Mouse (Mus musculus): ENCODE results near the gene Zfp112. TPM values are rescaled to one million over a fixed set of nuclear protein-coding genes. Genes with fewer than 3 reads are reported as not detected.

Gene Zfp112
- total RNA-seq, 1 experiment, result 0.98 TPM

DNA sequence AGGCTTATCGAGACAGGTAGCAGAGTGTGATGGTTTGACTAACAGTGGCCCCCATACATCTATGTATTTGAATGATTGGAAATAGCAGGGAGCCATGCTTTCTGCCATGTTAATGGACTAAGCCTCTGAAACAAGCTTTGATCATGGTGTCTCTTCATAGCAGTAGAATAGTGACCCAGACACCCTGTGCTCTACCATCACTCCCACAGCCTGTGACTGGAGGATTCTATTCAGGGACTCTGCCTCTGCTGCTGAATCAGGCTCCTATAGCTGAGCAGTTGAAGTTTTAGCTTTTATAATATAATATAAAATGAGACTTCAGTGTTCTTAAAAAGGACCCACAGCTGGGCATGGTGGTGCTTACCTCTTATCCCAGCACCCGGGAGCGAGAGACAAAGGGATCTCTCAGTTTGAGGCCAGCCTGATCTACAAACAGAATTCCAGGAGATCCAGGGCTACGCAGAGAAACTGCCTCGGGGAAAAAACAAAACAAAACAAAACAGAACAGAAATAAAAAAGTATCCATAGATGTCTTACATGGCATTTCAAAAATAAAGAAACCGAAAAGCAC lies 21.4 kb downstream of the Zfp112 start:
- H3K4me3 ChIP-seq (ENCODE audit: insufficient read depth in 1 of 2, low read depth in 1 of 2, low read length in 2 of 2, poor library complexity in 1 of 2, severe bottlenecking in 1 of 2), result peak overlapping the region; percentile 91 to 96; a peak in 3 of 4 replicates
- peaks cover 0 to 2% of the 10 kb centered on the region in 2 experiments; a peak in 1 of 4 replicates for H3K4me1 ChIP-seq (ENCODE audit: control insufficient read depth in 2 of 2, insufficient read depth in 2 of 2, low read length in 2 of 2, poor library complexity in 1 of 2)
- no peak for TF ChIP-seq ZNF384 (IDR thresholded peaks at IDR 0.05; ENCODE audit: low read depth, low read length)
- TF ChIP-seq CHD2 (IDR thresholded peaks at IDR 0.05; ENCODE audit: low read depth, low read length), result no peak
- TF ChIP-seq MAFK (IDR thresholded peaks at IDR 0.05; ENCODE audit: insufficient read depth, low read depth, low read length), result no peak
- no peak for TF ChIP-seq HCFC1 (IDR thresholded peaks at IDR 0.05; ENCODE audit: borderline replicate concordance, insufficient read depth, low read length)
- no peak for TF ChIP-seq ZC3H11A (IDR thresholded peaks at IDR 0.05; ENCODE audit: borderline replicate concordance, low read depth, low read length)
- peak overlapping the region; percentile 40; the same call in 1 of the 2 replicates for H3K9ac ChIP-seq (ENCODE audit: insufficient read depth, low read depth, low read length, poor library complexity, severe bottlenecking)
- no peaks in the 10 kb centered on the region; the same call in 1 of the 2 replicates for H3K36me3 ChIP-seq (ENCODE audit: control insufficient read depth, insufficient read depth, low read length, poor library complexity, severe bottlenecking)
- DNase-seq (ENCODE audit: low read depth, low spot score), result no peak
- H3K9me3 ChIP-seq (ENCODE audit: control insufficient read depth, insufficient read depth, low read depth, low read length), result no peaks in the 10 kb centered on the region
- in situ Hi-C loops (cut with MboI; ENCODE audit: low sequenced_read_pairs in 2 of 2, unreplicated experiment in 2 of 2), result no loop called here
- H3K27ac ChIP-seq (ENCODE audit: insufficient read depth, low read depth, low read length, poor library complexity, severe bottlenecking), result no peak overlapping the region

DNA sequence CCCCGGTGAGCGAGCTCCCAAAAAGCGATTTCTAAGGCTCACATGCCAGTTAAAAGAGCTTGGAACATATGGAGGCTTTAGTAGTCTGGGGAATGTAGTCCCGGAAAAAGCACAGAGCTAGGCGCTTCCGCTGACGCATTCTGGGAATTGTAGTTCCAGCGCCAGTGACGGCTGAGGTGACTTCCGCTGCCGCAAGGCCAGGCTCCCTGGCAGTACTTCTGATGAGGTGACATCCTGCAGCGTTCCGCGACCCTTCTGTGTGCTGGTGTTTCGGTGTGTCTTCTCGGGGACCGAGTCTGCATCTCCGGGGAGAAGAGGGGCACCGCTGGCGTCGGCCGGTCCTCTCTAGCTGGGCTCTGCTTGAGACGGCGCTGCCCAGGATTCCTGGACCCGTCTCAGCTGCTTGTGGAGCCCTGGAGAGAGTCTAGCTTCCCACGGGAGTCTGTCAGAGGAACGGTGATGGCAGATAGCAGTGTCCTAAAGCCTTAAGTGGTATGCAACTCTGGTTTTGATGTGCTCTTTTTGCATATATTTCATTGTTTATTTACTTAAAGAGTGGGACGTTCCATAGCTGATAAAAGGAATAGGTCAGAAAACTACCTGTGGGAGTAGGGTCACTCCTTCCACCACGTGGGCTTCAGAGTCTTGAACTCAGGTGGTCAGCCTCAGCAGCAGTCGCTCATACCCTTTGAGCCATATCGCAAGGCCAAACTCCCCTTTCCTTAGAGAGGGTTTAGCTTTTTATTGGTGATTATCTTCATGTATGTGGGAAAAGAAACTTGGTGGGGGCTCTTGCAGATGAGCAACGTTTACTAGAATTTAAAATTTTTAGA lies 22.1 kb downstream of the Zfp112 start, which contains the start of gene Zfp235:
TSS of gene Zfp235 (plus strand) at position 174 of the 833 bp plus-strand sequence.
- no peak within 1 kb of the TSS for H3K27ac ChIP-seq (ENCODE audit: insufficient read depth, low read depth, low read length, poor library complexity, severe bottlenecking)
- H3K4me3 ChIP-seq (ENCODE audit: insufficient read depth in 1 of 2, low read depth in 1 of 2, low read length in 2 of 2, poor library complexity in 1 of 2, severe bottlenecking in 1 of 2), result peak within 1 kb of the TSS; percentile 91 to 96
- TF ChIP-seq CHD2 (IDR thresholded peaks at IDR 0.05; ENCODE audit: low read depth, low read length) (no peak), HCFC1 (IDR thresholded peaks at IDR 0.05; ENCODE audit: borderline replicate concordance, insufficient read depth, low read length) (peak; percentile 96)
- H3K9me3 ChIP-seq (ENCODE audit: control insufficient read depth, insufficient read depth, low read depth, low read length), result no peaks in the 10 kb centered on the region
- peak within 1 kb of the TSS; percentile 88 for H3K9ac ChIP-seq (ENCODE audit: insufficient read depth, low read depth, low read length, poor library complexity, severe bottlenecking)
- H3K4me1 ChIP-seq (ENCODE audit: control insufficient read depth in 2 of 2, insufficient read depth in 2 of 2, low read length in 2 of 2, poor library complexity in 1 of 2), result peaks cover 0 to 2% of the 10 kb centered on the region in 2 experiments; a peak in 1 of 4 replicates
- peak; percentile 68 for DNase-seq (ENCODE audit: low read depth, low spot score)
- in situ Hi-C loops (cut with MboI; ENCODE audit: low sequenced_read_pairs in 2 of 2, unreplicated experiment in 2 of 2), result no loop called here
- no peaks in the 10 kb centered on the region; the same call in 1 of the 2 replicates for H3K36me3 ChIP-seq (ENCODE audit: control insufficient read depth, insufficient read depth, low read length, poor library complexity, severe bottlenecking)

DNA sequence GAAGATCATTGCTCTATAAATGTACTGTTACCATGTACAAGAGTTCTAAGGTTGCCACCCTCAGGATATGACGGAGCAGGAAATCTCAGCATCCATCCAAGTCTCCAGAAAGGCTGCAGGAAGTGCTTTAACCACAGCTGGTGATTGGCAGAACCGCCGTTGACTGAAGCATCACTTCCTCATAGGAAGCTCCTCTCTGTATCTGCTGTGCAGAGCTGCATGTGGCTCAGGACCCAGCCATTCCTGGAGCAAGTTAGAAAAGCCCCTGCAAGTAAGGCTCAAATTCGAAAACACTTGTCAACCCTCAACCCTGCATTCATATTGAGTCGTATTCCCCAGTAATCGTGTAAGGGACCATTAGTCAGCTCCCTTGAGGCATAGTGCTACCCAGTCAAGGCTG lies 30.5 kb downstream of the Zfp112 start:
- H3K4me1 ChIP-seq (ENCODE audit: control insufficient read depth in 2 of 2, insufficient read depth in 2 of 2, low read length in 2 of 2, poor library complexity in 1 of 2), result no peaks in the 10 kb centered on the region
- DNase-seq (ENCODE audit: low read depth, low spot score), result no peak
- TF ChIP-seq ZC3H11A (IDR thresholded peaks at IDR 0.05; ENCODE audit: borderline replicate concordance, low read depth, low read length) (no peak), CHD2 (IDR thresholded peaks at IDR 0.05; ENCODE audit: low read depth, low read length) (no peak), MAFK (IDR thresholded peaks at IDR 0.05; ENCODE audit: insufficient read depth, low read depth, low read length) (no peak), ZNF384 (IDR thresholded peaks at IDR 0.05; ENCODE audit: low read depth, low read length) (no peak), HCFC1 (IDR thresholded peaks at IDR 0.05; ENCODE audit: borderline replicate concordance, insufficient read depth, low read length) (no peak)
- no peaks in the 10 kb centered on the region for H3K9me3 ChIP-seq (ENCODE audit: control insufficient read depth, insufficient read depth, low read depth, low read length)
- in situ Hi-C loops (cut with MboI; ENCODE audit: low sequenced_read_pairs in 2 of 2, unreplicated experiment in 2 of 2), result no loop called here
- H3K4me3 ChIP-seq (ENCODE audit: insufficient read depth in 1 of 2, low read depth in 1 of 2, low read length in 2 of 2, poor library complexity in 1 of 2, severe bottlenecking in 1 of 2), result no peak overlapping the region
- no peaks in the 10 kb centered on the region for H3K36me3 ChIP-seq (ENCODE audit: control insufficient read depth, insufficient read depth, low read length, poor library complexity, severe bottlenecking)
- no peak overlapping the region for H3K9ac ChIP-seq (ENCODE audit: insufficient read depth, low read depth, low read length, poor library complexity, severe bottlenecking)
- no peak overlapping the region for H3K27ac ChIP-seq (ENCODE audit: insufficient read depth, low read depth, low read length, poor library complexity, severe bottlenecking)

DNA sequence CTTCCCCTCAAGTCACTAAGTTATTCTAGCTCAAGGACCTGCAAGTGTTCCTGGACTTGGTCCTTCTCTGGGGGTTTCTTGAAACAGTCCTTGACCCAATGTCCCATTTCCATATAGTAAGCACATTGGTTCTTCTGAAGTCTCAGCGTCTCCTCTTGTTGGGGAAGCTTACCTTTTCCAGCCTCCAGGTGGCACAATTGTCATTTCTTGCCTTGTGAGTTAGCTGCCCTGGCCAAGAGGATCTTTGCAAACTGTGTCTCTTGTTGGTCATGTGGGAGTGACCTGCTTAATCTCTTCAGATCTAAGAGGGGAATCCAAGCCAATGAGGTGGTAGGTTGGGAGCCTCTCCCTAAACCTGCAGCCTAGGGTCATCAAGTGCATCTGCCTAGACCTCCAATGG lies 41.2 kb downstream of the Zfp112 start:
- H3K4me1 ChIP-seq (ENCODE audit: control insufficient read depth in 2 of 2, insufficient read depth in 2 of 2, low read length in 2 of 2, poor library complexity in 1 of 2), result no peaks in the 10 kb centered on the region
- H3K9ac ChIP-seq (ENCODE audit: insufficient read depth, low read depth, low read length, poor library complexity, severe bottlenecking), result no peak overlapping the region
- no peaks in the 10 kb centered on the region for H3K36me3 ChIP-seq (ENCODE audit: control insufficient read depth, insufficient read depth, low read length, poor library complexity, severe bottlenecking)
- no peak overlapping the region for H3K27ac ChIP-seq (ENCODE audit: insufficient read depth, low read depth, low read length, poor library complexity, severe bottlenecking)
- no peak overlapping the region for H3K4me3 ChIP-seq (ENCODE audit: insufficient read depth in 1 of 2, low read depth in 1 of 2, low read length in 2 of 2, poor library complexity in 1 of 2, severe bottlenecking in 1 of 2)
- no peaks in the 10 kb centered on the region for H3K9me3 ChIP-seq (ENCODE audit: control insufficient read depth, insufficient read depth, low read depth, low read length)
- in situ Hi-C loops (cut with MboI; ENCODE audit: low sequenced_read_pairs in 2 of 2, unreplicated experiment in 2 of 2), result no loop called here
- no peak for DNase-seq (ENCODE audit: low read depth, low spot score)
- TF ChIP-seq ZNF384 (IDR thresholded peaks at IDR 0.05; ENCODE audit: low read depth, low read length) (no peak), HCFC1 (IDR thresholded peaks at IDR 0.05; ENCODE audit: borderline replicate concordance, insufficient read depth, low read length) (no peak), ZC3H11A (IDR thresholded peaks at IDR 0.05; ENCODE audit: borderline replicate concordance, low read depth, low read length) (0 out of 2 replicates have a peak, but pooled peaks have one; percentile 56), MAFK (IDR thresholded peaks at IDR 0.05; ENCODE audit: insufficient read depth, low read depth, low read length) (0 out of 2 replicates have a peak, but pooled peaks have one; percentile 14), CHD2 (IDR thresholded peaks at IDR 0.05; ENCODE audit: low read depth, low read length) (no peak)

Measured in ES-E14 (cell line).